Mouse (Mus musculus) MEL-GATA-1-ER (cell line): ENCODE results near the gene Topaz1.
"Not testable (repeated sequence)": the region's sequence is repeated elsewhere in the genome, so short reads cannot be mapped to it uniquely, and the experiment has no call there.

ENCODE experiments used
- DNase-seq: peaks from one replicate; pipeline ENCODE4 v3.0.0-alpha.2; 2012; ENCODE audit warnings: low read depth; ENCODE audit errors: extremely low read depth

Topaz1 gene

DNA sequence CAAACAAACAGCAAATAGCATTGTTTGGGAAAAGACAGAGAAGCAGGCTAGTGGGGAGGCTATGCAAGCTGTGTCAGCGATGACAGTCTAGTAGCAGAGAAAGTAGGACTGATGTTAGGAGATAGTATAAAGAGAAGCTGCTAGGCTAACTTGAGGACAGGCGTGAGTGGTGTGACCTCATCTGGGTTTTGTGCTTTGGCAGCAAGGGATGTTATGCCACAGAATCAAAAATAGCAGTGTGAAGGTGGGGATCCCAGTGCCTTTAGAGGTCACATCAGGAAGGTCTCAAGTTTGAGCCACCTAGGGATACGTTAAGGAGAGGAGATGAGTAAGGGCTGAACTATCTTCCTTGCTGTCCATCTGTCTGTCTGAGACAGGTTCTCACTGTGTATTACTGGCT lies 63.1 kb downstream of the Topaz1 start:
- no peak for DNase-seq

DNA sequence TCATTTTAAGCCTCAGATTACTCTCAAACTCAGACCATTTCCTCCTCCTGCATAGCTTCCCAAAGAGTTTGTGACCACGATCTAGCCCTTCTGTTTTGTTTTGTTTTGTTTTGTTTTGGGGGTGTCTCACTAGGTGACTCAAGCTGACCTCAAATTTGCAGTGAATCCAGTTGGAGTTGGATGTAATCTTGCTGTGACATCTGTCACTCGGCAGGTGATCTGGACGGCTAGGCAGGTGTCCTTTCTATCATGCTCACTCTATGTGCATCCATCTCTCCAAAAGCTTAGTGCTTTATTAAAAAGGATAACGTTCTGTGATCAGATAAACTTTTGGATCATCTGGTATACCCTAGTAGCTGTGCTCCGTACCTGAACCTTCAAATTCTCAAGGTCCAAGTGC lies 65.2 kb downstream of the Topaz1 start:
- DNase-seq, result no peak

DNA sequence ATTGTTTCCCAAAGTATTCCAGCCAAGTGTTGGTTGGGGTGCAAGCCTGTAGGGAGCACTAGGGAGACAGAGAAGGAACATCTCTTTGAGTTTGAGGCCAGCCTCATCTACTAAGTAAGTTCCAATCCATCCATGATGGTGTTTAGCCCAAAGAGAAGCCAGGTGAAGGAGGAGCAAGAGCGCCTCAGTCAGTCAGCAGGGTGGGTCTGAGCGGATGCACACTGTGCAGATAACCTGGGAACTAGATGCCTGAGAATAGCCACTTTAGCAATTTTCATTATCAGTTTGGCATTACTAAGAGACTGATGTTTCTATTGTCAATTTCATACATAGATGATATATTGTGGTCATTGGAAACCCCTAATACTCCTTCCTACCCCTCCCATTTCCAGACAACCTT lies 67.6 kb downstream of the Topaz1 start:
- no peak for DNase-seq

DNA sequence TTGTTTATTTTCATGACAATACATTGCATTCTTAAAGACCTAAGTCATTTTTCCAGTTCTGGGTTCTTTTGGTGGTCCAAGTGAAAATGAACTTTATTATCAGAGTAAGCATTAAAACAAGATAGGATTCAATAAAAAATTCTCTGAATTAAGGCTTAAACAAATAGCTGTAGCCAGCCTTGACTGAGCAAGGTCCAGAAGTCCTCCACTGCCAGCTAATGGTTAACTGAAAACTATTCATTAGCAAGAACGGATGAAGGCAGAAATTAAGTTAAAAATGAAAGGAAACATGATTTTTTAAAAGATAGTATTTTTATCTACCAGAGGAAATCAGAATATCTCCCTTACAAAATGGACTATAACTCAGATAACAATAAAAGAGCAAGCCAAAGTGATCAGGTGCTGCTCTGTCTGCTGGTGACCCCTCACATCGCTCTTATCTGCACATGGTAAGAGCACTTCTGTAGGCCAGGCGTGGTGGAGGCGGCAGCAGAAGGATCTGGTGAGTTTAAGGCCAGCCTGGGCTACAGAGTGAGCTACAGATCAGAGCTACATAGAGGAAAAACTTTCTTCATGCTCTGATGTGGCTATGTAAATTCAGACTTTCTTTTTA lies 68.2 kb downstream of the Topaz1 start:
- no peak for DNase-seq

DNA sequence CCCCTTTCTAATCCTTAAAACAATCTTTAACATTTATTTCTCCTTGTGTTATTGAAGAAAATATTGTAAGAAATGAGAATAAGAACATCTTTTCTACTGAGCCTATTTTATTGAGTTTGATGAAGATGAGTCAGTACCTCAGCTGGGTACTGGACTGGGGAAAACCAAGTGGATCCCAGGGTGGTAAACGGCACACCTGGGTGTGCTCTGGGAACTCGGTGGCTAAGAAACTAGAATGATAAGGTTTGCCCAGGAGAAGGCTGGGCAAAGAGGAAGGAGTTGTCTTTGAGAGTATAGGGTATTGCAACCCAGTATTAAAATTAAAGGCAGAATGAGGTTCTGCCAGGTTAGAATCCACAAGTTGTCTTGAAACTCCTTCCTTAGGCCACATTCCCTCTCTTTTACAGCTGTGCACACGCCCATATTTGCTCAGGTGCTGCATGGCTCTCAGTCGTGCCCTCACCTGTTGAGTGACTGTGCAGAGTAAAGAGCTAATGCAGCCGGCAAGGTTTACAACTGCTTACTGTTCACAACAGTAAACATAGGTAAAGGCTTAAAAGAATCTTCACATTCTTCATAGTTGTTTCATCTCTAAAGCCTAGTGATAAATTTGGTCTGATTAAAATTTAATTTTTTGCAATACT lies 76.3 kb downstream of the Topaz1 start:
- no peak for DNase-seq

DNA sequence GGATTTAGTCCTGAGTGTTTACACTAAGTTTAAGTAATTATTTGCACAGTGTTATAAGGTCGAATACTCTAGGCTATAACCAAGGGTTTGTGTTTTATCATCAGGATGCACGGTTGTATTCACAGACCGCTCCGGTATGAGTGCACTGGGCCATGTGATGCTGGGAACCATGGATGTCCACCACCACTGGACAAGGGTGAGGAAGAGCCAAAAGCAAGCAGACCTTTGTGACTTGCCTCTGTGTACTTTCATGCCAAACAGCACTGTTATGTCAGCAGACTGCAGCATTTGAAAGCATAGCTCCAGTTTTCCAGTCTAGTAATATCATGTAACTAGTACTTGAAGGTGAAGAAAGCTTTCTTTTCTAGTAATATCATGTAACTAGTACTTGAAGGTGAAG lies 79.6 kb downstream of the Topaz1 start:
- no peak for DNase-seq

DNA sequence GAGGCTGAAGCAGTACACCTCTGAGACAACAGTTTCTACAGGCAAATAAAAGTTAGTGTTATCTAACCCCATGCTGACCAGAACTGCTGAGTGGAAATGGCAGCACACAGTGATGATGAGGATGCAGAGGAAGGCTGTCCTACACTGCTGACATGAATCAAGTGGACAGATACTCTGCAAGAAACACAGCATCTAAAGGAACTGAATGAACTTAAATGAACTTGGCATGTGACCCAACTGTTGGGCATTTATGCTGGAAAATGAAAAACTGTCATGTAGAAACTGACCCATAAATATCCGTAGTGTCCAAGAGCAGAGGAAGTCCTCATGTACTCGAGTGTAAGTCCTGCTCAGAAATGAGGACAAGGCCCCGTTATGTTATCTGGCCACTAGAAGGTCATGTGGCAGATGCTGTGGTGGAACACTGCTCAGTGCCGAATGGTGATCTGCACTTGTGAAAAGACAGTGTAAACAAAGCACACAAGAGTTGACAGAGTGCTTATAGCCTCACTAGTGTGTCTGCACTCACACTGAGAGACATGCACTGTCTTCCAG lies 82.8 kb downstream of the Topaz1 start:
- DNase-seq, result no peak

DNA sequence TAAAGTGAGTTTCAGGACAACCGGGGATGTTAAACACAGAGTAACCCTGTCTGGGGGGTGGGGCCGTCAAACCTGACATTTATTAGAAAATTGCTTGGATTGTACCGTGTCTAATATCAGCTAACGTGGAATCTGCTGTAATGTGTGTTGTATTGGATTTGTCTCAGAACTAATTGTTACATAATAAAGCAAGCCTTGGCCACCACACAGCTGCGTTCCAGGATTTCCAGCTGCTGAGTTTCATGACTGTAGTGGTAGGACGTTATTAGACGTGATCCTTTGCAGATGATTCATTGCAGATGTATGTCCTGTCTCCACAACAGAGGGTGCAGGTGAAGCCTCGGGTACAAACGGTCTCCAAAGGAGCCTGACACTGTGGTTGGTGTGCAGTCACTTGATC lies 89.0 kb downstream of the Topaz1 start:
- no peak for DNase-seq

DNA sequence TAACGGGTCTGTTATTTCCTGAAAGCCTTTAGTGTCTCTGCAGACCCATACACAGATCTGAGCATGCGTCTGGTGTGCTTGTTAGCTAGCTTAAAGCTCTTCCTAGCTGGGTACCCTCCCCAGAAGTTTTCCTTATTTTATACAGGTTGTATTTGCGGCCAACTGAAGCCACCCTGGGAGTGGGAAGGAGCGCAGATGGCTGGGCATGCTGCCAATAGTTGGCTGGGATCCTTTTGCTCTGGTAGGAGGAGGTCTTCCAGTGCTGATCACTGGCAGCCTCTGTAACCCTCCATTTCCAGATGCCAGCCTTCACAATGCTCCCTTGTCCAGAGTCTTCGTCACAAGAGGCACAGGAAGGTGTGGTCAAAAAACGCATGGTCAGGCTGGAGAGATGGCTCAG lies 89.6 kb downstream of the Topaz1 start:
- DNase-seq, result no peak

DNA sequence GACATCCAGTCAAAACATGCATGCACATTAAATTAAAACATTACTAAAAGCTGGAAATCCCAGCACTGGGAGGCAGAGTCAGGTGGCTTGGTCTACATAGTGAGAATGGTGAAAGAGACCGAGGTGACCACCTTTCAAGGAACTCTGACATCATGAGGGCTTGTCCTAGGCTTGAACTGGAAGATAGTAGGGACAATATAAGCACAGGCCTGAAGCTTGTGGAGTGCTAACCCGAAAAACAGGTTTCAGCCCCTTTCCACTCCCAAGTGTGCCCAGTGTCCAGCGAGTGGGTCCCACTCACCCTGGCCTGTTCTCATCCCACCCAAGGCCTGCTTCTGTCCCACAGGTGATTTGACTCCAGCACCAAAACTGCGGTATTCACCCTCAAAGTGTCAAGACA lies 90.1 kb downstream of the Topaz1 start:
- no peak for DNase-seq

DNA sequence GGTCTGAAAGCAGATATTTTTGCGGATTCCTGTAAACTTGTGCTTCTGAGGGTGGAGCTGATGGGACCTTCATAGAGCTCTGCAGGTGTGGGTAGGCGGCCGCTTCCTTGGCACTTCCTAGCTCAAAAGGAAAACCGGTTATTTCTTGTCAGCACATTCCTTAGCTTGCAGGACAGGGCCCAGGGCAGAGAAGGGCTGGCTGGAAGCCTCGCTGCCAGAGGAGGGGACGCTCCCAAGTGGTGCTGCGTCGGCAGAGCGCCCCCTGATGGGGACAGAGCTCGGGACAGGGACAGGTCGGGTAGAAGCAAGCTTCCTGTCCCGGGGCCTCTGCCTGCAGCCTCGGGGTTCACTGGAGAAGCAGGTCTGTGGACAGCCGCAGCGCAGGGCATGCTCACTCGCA lies 90.5 kb downstream of the Topaz1 start:
- no peak for DNase-seq

DNA sequence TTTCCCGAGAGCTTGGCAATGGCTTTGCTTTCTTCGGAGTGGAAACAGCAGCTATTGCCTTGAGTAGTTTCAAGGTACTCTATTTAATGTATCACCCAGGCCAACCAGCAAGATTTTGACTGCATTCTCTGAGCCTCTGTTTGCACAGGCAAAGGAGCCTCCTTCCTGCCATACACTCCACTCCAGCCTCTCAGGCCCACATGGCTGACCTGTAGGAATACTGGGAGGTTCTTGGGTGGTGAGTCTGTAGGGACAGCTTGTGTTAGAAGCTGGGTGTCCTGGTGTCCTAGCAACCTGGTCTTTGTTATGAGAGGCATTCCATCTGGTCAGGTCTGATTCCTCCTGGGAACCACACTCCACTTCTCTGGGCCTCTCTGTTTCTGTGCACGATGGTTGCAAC lies 96.6 kb downstream of the Topaz1 start, which contains the start of gene Gm35549:
Gene Gm35549 (minus strand): TSS at position 276 of the 400 bp plus-strand sequence.
- DNase-seq, result no peak

DNA sequence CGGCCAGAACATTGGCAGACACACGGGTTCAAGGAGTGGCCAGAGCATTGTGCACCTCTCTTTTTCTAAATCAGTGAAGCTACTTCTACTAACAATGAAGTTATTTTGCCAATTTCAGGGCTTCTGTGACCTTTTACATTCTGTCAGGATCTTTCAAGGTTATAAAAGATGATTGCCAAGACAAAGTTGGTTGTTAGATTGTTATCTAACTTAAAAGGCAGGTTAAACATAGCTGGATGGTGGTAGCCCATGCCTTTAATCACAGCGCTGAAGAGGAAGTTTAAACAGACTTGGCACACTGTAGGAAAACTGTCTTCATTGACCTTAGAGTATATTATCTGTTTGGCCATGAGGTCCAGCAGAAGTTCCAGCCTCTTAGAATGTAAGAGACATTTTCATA lies 98.5 kb downstream of the Topaz1 start:
- DNase-seq, result no peak

DNA sequence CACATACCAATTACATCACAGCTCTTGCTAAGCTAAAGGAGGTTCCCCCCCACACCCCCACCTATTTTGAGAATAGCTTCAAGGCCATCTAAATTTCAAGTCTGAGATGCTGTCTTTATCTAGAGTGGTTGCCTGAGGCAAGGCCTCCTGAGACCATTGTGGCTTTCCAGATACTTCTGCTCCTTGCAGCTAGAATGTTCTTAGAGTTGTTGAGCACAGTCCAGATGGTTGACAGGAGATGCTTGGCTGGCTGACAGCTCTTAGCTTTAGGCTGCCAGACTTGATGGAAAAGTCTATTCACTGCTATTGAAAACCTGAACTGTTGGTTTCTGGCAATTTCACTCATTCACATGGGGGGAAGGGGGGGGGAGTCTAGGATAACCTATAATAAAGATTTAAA lies 99.0 kb downstream of the Topaz1 start:
- DNase-seq, result no peak

DNA sequence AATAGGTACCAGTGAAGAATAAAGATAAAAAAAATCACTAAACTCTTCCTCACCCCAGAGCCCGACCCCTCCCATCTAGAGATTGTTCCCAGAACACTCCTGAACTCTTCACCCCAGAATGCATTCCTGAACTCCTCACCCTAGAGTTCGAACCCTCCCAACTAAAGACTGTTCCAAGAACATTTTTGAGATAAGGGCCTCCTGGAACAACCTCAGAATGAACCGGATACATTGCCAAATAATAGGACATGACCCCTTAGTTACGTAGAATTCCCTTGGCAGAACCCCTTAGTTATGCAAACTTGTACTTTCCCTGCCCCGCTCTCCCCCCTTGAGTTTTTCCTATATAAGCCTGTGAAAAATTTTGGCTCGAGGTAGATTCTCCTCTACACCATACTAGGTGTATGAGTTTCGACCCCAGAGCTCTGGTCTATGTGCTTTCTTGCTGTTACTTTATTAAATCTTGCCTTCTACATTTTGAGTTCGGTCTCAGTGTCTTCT lies 100.7 kb downstream of the Topaz1 start:
- DNase-seq, result not testable (repeated sequence)
